Mouse (Mus musculus) G1E (cell line): ENCODE measurements at regions not wholly inside any gene's neighbourhood (a gene's known extent, or its start where the extent isn't known, plus 50 kb on each side); places are given as distances from the start of the nearest gene placed in this dataset.

Source experiments
- GATA2 ChIP-seq: IDR thresholded peaks from 2 replicates; pipeline ENCODE4 v1.6.1; 2012; ENCODE audit warnings: low read depth, low read length, inconsistent platforms, borderline replicate concordance
- POLR2AphosphoS5 ChIP-seq: IDR thresholded peaks from 2 replicates; pipeline ENCODE4 v1.6.1; 2012; ENCODE audit warnings: low read depth, low read length, inconsistent platforms; ENCODE audit not compliant: insufficient replicate concordance

DNA sequence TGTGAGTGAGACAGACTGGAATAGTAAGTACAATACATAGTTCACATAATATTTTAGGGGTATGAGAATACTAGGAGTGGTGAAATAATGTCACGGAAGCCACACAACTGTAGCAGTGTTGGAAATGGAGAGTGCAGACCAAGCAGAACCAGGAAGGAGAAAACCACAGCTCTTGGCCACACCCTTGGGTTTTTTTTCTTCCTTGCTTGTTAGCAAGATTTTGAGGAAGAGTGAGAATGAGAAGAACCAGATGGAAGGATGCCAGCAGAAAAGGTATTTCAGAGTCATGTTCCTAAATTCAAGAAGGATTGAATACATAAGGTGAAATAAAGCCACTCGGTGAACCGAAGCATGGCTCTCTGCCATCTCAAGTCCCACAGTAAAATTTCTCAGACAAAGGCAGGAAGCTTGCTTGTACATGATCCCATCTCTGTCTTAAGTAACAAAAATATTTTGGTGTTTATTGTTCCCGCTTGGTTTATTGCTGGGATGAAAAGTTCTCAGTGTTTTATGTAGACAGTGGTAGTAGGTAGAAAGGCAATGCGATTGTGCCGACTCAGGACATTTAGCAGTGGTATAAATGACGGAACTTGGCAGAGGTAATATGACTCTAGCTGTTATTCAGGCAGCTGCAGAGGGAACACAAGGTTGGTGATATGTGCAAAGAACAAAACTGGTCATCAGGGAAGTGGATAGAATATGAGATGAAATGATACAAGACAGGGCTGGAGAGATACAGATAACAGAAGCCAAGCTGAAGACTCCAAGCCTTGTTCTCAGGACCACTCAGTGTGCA is 403.2 kb downstream of the Plcl1 start:
- no peak for TF ChIP-seq GATA2
- no peak for TF ChIP-seq POLR2AphosphoS5
